Mouse (Mus musculus): ENCODE results near the gene Ptpn23. TPM values are rescaled to one million over a fixed set of nuclear protein-coding genes. Genes with fewer than 3 reads are reported as not detected.

The Ptpn23 gene
- total and polyA plus RNA-seq, 2 experiments from 2014 or later, result 14.1 to 36.0 TPM

GRCm38 (mm10) chr9:110436041-110436440 lies 28.0 kb upstream of the Ptpn23 start:
- no peak overlapping the region for H3K27ac ChIP-seq (ENCODE audit: low read depth, low read length)
- no peaks in the 10 kb centered on the region for H3K4me1 ChIP-seq (ENCODE audit: insufficient read depth, low read length)
- 96% methylated on average over 11 of the region's 11 CpGs for WGBS
- H3K9me3 ChIP-seq (ENCODE audit: low read length), result no peaks in the 10 kb centered on the region
- no peak overlapping the region for H3K9ac ChIP-seq (replicated peaks; ENCODE audit: low read length, poor library complexity, severe bottlenecking)
- ATAC-seq (ENCODE audit: low FRiP score) (no peak), DNase-seq (ENCODE audit: low spot score) (no peak)
- no peak for TF ChIP-seq CTCF (IDR thresholded peaks at IDR 0.05)
- no peak overlapping the region for H3K4me3 ChIP-seq (ENCODE audit: low read depth, low read length)
- peaks cover 40% of the 10 kb centered on the region for H3K36me3 ChIP-seq (ENCODE audit: insufficient read depth, low read length)
- H3K4me2 ChIP-seq (ENCODE audit: low read depth, low read length, poor library complexity, severe bottlenecking), result no peak overlapping the region
- no peaks in the 10 kb centered on the region for H3K27me3 ChIP-seq (ENCODE audit: insufficient read depth, low read length)

- peaks cover 67% of the 10 kb centered on the region for H3K36me3 ChIP-seq (ENCODE audit: insufficient read depth, low read length)
Measured at GRCm38 (mm10) chr9:110433045-110433444, 25.0 kb upstream of the Ptpn23 start.

DNA sequence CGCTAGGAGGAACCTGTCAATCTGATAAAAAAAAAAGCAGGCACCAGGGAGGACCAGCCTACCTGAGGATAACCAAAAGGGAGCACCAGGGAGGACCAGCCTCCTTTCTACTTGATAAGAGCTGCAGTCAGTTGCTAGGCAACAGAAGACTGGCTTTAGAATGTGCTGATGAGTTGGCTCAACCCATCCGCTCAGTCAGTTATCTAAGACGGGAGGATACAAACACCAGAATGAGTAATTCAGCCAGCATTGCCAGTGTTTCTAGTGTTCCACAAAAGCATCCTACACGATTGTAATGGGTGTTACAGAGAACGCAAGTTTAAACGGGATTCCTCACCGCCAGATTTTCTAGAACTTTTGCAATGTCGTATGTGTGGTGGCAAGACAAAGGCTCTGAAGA lies 23.2 kb upstream of the Ptpn23 start:
- no peaks in the 10 kb centered on the region for H3K9me3 ChIP-seq (ENCODE audit: low read length)
- H3K4me1 ChIP-seq (ENCODE audit: insufficient read depth, low read length), result no peaks in the 10 kb centered on the region
- H3K36me3 ChIP-seq (ENCODE audit: insufficient read depth, low read length), result peaks cover 80% of the 10 kb centered on the region
- no peak for ATAC-seq (ENCODE audit: low FRiP score)
- no peak overlapping the region for H3K4me2 ChIP-seq (ENCODE audit: low read depth, low read length, poor library complexity, severe bottlenecking)
- H3K9ac ChIP-seq (replicated peaks; ENCODE audit: low read length, poor library complexity, severe bottlenecking), result no peak overlapping the region
- 64% methylated on average over 8 of the region's 8 CpGs for WGBS
- TF ChIP-seq CTCF (IDR thresholded peaks at IDR 0.05), result no peak
- DNase-seq (ENCODE audit: low spot score), result peak; percentile 38
- no peaks in the 10 kb centered on the region for H3K27me3 ChIP-seq (ENCODE audit: insufficient read depth, low read length)
- no peak overlapping the region for H3K27ac ChIP-seq (ENCODE audit: low read depth, low read length)
- H3K4me3 ChIP-seq (ENCODE audit: low read depth, low read length), result no peak overlapping the region

More at GRCm38 (mm10) chr9:110433045-110433444, 25.0 kb upstream of the Ptpn23 start:
- WGBS, result 90% methylated on average over 2 of the region's 2 CpGs
- Histone ChIP-seq H3K9me3 (ENCODE audit: low read length) (no peaks in the 10 kb centered on the region), H3K27ac (ENCODE audit: low read depth, low read length) (no peak overlapping the region), H3K4me3 (ENCODE audit: low read depth, low read length) (no peak overlapping the region), H3K27me3 (ENCODE audit: insufficient read depth, low read length) (no peaks in the 10 kb centered on the region), H3K4me1 (ENCODE audit: insufficient read depth, low read length) (no peaks in the 10 kb centered on the region), H3K4me2 (ENCODE audit: low read depth, low read length, poor library complexity, severe bottlenecking) (no peak overlapping the region), H3K9ac (replicated peaks; ENCODE audit: low read length, poor library complexity, severe bottlenecking) (peak overlapping the region; percentile 8; the same call in 1 of the 2 replicates)
- no peak for TF ChIP-seq CTCF (IDR thresholded peaks at IDR 0.05)
- no peak for DNase-seq (ENCODE audit: low spot score)
- ATAC-seq (ENCODE audit: low FRiP score), result no peak

DNA sequence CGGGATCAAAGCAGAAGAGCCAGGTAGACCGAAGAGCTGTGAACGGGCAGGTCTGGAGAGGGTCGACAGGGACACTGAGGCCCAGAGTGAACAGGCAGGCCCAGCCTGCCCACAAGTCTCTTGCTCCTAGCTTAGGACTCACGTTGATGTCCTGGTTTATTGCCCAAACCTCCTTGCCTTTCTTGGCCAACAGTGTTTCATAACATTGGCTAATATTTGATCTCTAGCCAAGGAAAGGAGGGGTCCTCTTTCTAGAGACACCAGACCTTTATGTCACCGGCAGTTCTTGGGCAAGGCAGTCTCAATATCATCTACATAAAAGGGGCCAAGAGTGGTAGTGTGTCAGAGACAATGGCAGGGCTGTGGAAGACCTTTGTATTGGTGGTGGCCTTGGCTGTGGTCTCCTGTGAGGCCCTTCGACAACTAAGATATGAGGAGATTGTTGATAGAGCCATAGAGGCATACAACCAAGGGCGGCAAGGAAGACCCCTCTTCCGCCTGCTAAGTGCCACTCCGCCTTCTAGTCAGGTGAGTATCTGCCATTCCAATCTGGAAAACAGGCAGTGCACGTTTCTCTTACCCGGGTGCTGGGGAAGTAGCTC lies 11.6 kb upstream of the Ptpn23 start, which contains the start of gene Ngp:
Ngp (plus strand) TSS at position 237 of the 602 bp plus-strand sequence.
- TF ChIP-seq CTCF (IDR thresholded peaks at IDR 0.05), result no peak
- 92% methylated on average over 12 of the region's 12 CpGs for WGBS
- no peak for ATAC-seq (ENCODE audit: low FRiP score)

GRCm38 (mm10) chr9:110413785-110414184 lies 5.8 kb upstream of the Ptpn23 start:
- ATAC-seq (ENCODE audit: low FRiP score) (no peak), DNase-seq (ENCODE audit: low spot score) (peak; percentile 57)
- no peak overlapping the region for H3K9ac ChIP-seq (replicated peaks; ENCODE audit: low read length, poor library complexity, severe bottlenecking)
- H3K4me1 ChIP-seq (ENCODE audit: insufficient read depth, low read length), result no peaks in the 10 kb centered on the region
- peak; percentile 71 for TF ChIP-seq CTCF (IDR thresholded peaks at IDR 0.05)
- H3K27me3 ChIP-seq (ENCODE audit: insufficient read depth, low read length), result no peaks in the 10 kb centered on the region
- H3K9me3 ChIP-seq (ENCODE audit: low read length), result no peaks in the 10 kb centered on the region
- no peak overlapping the region for H3K4me3 ChIP-seq (ENCODE audit: low read depth, low read length)
- 49% methylated on average over 9 of the region's 9 CpGs for WGBS
- no peak overlapping the region for H3K4me2 ChIP-seq (ENCODE audit: low read depth, low read length, poor library complexity, severe bottlenecking)
- no peak overlapping the region for H3K27ac ChIP-seq (ENCODE audit: low read depth, low read length)
- no peaks in the 10 kb centered on the region for H3K36me3 ChIP-seq (ENCODE audit: insufficient read depth, low read length)

More for the DNA sequence above, 11.6 kb upstream of the Ptpn23 start, which contains the start of gene Ngp:
- Histone ChIP-seq H3K27ac (ENCODE audit: low read depth, low read length) (no peak within 1 kb of the TSS), H3K4me3 (ENCODE audit: low read depth, low read length) (no peak within 1 kb of the TSS), H3K4me1 (ENCODE audit: insufficient read depth, low read length) (no peaks in the 10 kb centered on the region), H3K36me3 (ENCODE audit: insufficient read depth, low read length) (no peaks in the 10 kb centered on the region), H3K9me3 (ENCODE audit: low read length) (no peaks in the 10 kb centered on the region), H3K27me3 (ENCODE audit: insufficient read depth, low read length) (no peaks in the 10 kb centered on the region), H3K4me2 (ENCODE audit: low read depth, low read length, poor library complexity, severe bottlenecking) (no peak within 1 kb of the TSS), H3K9ac (replicated peaks; ENCODE audit: low read length, poor library complexity, severe bottlenecking) (no peak within 1 kb of the TSS)
- DNase-seq (ENCODE audit: low spot score), result no peak

- Histone ChIP-seq H3K36me3 (ENCODE audit: insufficient read depth, low read length) (no peaks in the 10 kb centered on the region), H3K4me1 (ENCODE audit: insufficient read depth, low read length) (no peaks in the 10 kb centered on the region), H3K4me3 (ENCODE audit: low read depth, low read length) (no peak overlapping the region), H3K9me3 (ENCODE audit: low read length) (no peaks in the 10 kb centered on the region), H3K27ac (ENCODE audit: low read depth, low read length) (no peak overlapping the region), H3K27me3 (ENCODE audit: insufficient read depth, low read length) (no peaks in the 10 kb centered on the region), H3K9ac (replicated peaks; ENCODE audit: low read length, poor library complexity, severe bottlenecking) (no peak overlapping the region), H3K4me2 (ENCODE audit: low read depth, low read length, poor library complexity, severe bottlenecking) (no peak overlapping the region)
- ATAC-seq (ENCODE audit: low FRiP score) (no peak), DNase-seq (ENCODE audit: low spot score) (peak; percentile 24)
- no peak for TF ChIP-seq CTCF (IDR thresholded peaks at IDR 0.05)
- WGBS, result 70% methylated on average over 7 of the region's 7 CpGs
Measured at GRCm38 (mm10) chr9:110412926-110413325, 4.9 kb upstream of the Ptpn23 start.

Data from midbrain, postnatal 0 days (tissue).